Mouse (Mus musculus) right cerebral cortex, adult 2 months (tissue): ENCODE measurements around the gene Epha1.

ENCODE experiments used
- DNase-seq, 2 experiments: peaks; one replicate each; pipeline ENCODE4 v3.0.0; 2021 to 2022; ENCODE audit warnings: low spot score in 2 of 2

The Epha1 gene

GRCm38 (mm10) chr6:42373669-42374430 lies 782 bp upstream of the Epha1 start:
- DNase-seq: no peak

- no peak for DNase-seq
Measured at GRCm38 (mm10) chr6:42372421-42372815, 650 bp downstream of the Epha1 start.

- no peak for DNase-seq
Measured at GRCm38 (mm10) chr6:42372001-42372400, 1.1 kb downstream of the Epha1 start.

GRCm38 (mm10) chr6:42370630-42371363 lies 2.3 kb downstream of the Epha1 start:
- DNase-seq: no peak

- DNase-seq: no peak
Measured at GRCm38 (mm10) chr6:42369870-42370269, 3.2 kb downstream of the Epha1 start.

GRCm38 (mm10) chr6:42365215-42365614 lies 7.9 kb downstream of the Epha1 start:
- no peak for DNase-seq

- no peak for DNase-seq
Measured at GRCm38 (mm10) chr6:42364607-42365006, 8.5 kb downstream of the Epha1 start.

GRCm38 (mm10) chr6:42364066-42364465 lies 9.0 kb downstream of the Epha1 start:
- DNase-seq: no peak

GRCm38 (mm10) chr6:42362974-42363373 lies 10.1 kb downstream of the Epha1 start:
- no peak for DNase-seq

- no peak for DNase-seq
Measured at GRCm38 (mm10) chr6:42362497-42362896, 10.6 kb downstream of the Epha1 start.

- no peak for DNase-seq
Measured at GRCm38 (mm10) chr6:42362074-42362473, 11.0 kb downstream of the Epha1 start.

- no peak for DNase-seq
Measured at GRCm38 (mm10) chr6:42361041-42361895, 11.8 kb downstream of the Epha1 start.

- no peak for DNase-seq
Measured at GRCm38 (mm10) chr6:42360231-42360840, 12.7 kb downstream of the Epha1 start.

- DNase-seq: no peak
Measured at GRCm38 (mm10) chr6:42359364-42360147, 13.5 kb downstream of the Epha1 start.

GRCm38 (mm10) chr6:42358901-42359300 lies 14.2 kb downstream of the Epha1 start:
- DNase-seq: no peak

GRCm38 (mm10) chr6:42357901-42358300 lies 15.2 kb downstream of the Epha1 start:
- DNase-seq: no peak

- DNase-seq: no peak
Measured at GRCm38 (mm10) chr6:42356913-42357312, 16.2 kb downstream of the Epha1 start.

GRCm38 (mm10) chr6:42355794-42356600 lies 17.1 kb downstream of the Epha1 start:
- DNase-seq: no peak

GRCm38 (mm10) chr6:42355366-42355765 lies 17.7 kb downstream of the Epha1 start:
- no peak for DNase-seq
